Mouse (Mus musculus) monocyte, adult 2 months (primary cell): ENCODE measurements around the gene Gm5475.

Experiments
- DNase-seq, 2 experiments: peaks; one replicate each; pipeline ENCODE4 v3.0.0; 2022; ENCODE audit warnings: low spot score in 2 of 2, low read depth in 1 of 2

Gene Gm5475

GRCm38 (mm10) chr15:100443126-100443922 is 21.4 kb downstream of the Gm5475 start:
- DNase-seq: peak in 1 of 2 experiments; percentile 46

GRCm38 (mm10) chr15:100446887-100447286 is 24.9 kb downstream of the Gm5475 start:
- DNase-seq: no peak

GRCm38 (mm10) chr15:100448572-100448971 is 26.6 kb downstream of the Gm5475 start:
- DNase-seq: no peak

GRCm38 (mm10) chr15:100449495-100449894 is 27.5 kb downstream of the Gm5475 start:
- no peak for DNase-seq

- DNase-seq: no peak
Observed at GRCm38 (mm10) chr15:100451245-100451644, 29.3 kb downstream of the Gm5475 start.

GRCm38 (mm10) chr15:100452486-100452885 is 30.5 kb downstream of the Gm5475 start:
- DNase-seq: no peak

- DNase-seq: no peak
Observed at GRCm38 (mm10) chr15:100456356-100456991, 34.5 kb downstream of the Gm5475 start.

GRCm38 (mm10) chr15:100457340-100457739 is 35.4 kb downstream of the Gm5475 start:
- DNase-seq: no peak

GRCm38 (mm10) chr15:100458055-100458454 is 36.1 kb downstream of the Gm5475 start:
- DNase-seq: no peak

- no peak for DNase-seq
Observed at GRCm38 (mm10) chr15:100460942-100461341, 39.0 kb downstream of the Gm5475 start.

GRCm38 (mm10) chr15:100461646-100462045 is 39.7 kb downstream of the Gm5475 start:
- no peak for DNase-seq

- no peak for DNase-seq
Observed at GRCm38 (mm10) chr15:100462086-100462485, 40.1 kb downstream of the Gm5475 start.

GRCm38 (mm10) chr15:100463712-100464111 is 41.8 kb downstream of the Gm5475 start:
- DNase-seq: peak in 1 of 2 experiments; percentile 61

GRCm38 (mm10) chr15:100465432-100465831 is 43.5 kb downstream of the Gm5475 start:
- DNase-seq: no peak

GRCm38 (mm10) chr15:100467738-100468137 is 45.8 kb downstream of the Gm5475 start:
- DNase-seq: no peak

- DNase-seq: peak; percentile 20 to 68
Observed at GRCm38 (mm10) chr15:100468295-100469188, 46.6 kb downstream of the Gm5475 start, which contains the start of gene Letmd1. TSS of gene Letmd1 (plus strand) at chr15:100469023.

GRCm38 (mm10) chr15:100469189-100469545 is 47.2 kb downstream of the Gm5475 start:
- DNase-seq: no peak

- no peak for DNase-seq
Observed at GRCm38 (mm10) chr15:100470037-100470436, 48.1 kb downstream of the Gm5475 start.

- DNase-seq: no peak
Observed at GRCm38 (mm10) chr15:100473926-100474503, 52.1 kb downstream of the Gm5475 start.
